Mouse (Mus musculus) layer of hippocampus, adult 18-20 months (tissue): Measurements from ENCODE around the gene Arl5b. TPM values are rescaled to one million over a fixed set of nuclear protein-coding genes. Genes with fewer than 3 reads are reported as not detected.
A peak's percentile ranks its signal among the peaks of the same experiment; 100 is the strongest.

Experiments used
- DNase-seq, 2 experiments: peaks; one replicate each; pipeline ENCODE4 v3.0.0; 2022; ENCODE audit warnings: low spot score in 2 of 2
- long read RNA-seq: library from polyadenylated mRNA; stranded (forward); transcript quantifications from one replicate; pipeline ENCODE4 v2.0.0, GENCODE M21; 2021
- total RNA-seq, 2 experiments: library from RNA; stranded (reverse); gene quantifications; 2 replicates each; pipeline ENCODE4 v1.2.3; 2021

The Arl5b gene
- 10 to 100 TPM; 25.1 to 31.0 TPM for total RNA-seq
- long read RNA-seq, full-length matches to known transcripts = 3 of 7 reads
- long read RNA-seq, partial matches to known transcripts = 0 of 7 reads
- long read RNA-seq, other reads (novel, unspliced or antisense) = 4 of 7 reads

DNA sequence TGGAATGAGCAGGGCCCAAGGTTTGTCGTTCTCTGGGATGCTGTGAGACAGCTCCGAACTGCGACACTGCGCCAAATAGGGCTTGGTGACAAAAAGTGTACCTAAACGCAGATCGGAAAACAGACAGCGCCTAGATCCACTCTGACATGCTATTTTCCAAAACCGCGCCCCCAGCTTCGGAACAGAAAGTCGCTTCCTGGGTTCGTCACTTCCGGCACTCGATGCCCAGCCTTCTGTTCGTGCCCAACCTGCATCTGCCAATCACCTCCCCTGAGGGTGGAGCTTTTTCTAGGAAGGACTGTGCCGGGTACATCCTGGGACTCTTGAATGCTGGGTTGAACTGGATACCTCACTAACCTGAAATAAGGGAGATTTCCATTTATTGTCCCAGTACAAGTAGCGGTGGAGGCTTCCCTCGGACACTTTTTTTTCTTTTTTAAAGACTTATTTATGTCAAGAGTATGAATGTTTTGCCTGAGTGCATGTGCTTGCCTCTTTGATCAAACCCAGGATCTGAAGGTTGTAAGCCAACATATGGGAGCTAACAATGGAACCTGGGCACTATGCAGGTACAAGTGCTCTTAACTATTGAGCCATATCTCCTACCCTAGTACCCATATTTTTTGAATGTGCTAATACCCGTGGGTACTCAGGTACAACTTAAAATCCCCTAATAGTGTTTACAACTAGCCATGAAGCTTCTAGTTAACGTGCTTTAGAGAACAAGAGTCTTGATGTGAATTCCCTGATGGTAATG lies at the start of gene Arl5b:
TSS of gene Arl5b (plus strand) at position 279 of the 757 bp plus-strand sequence.
- DNase-seq = peak; percentile 95 to 97

DNA sequence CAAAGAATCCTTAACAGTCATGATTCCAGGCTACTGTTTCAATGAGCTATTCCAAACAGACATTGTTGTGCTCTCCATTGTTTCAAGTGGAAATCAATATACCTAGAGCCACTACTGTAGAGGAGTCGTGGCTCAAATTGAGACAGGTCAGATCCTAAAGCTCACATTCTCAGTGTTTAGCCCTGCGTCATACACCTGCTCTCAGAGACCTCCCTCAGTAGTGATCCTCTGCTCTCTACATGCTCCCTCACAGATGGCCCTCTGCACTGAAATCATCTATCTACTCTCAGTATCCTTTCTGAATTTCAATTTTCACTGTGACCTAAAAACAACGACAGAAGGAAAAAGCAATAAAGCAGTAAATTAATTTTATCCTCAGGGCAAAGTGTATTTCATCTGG lies 41.7 kb upstream of the Arl5b start:
- no peak for DNase-seq

DNA sequence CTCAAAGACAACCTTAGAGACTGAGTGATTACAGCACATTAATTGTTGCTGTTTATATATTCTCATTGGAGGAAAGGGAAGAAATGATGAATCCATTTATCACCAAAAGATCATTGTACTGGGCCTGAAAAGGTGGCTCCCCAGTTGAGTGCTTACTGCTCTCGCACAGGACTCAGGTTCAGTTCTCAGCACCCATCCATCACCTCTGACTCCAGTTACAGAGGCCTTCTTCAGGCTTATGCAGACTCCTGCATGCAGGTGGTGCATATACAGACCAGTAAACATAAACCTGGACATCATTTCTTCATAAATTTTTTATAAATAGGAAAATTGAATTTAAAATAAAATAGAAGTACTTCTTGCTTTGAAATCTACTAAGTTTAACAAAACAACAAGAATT lies 41.1 kb upstream of the Arl5b start:
- no peak for DNase-seq

DNA sequence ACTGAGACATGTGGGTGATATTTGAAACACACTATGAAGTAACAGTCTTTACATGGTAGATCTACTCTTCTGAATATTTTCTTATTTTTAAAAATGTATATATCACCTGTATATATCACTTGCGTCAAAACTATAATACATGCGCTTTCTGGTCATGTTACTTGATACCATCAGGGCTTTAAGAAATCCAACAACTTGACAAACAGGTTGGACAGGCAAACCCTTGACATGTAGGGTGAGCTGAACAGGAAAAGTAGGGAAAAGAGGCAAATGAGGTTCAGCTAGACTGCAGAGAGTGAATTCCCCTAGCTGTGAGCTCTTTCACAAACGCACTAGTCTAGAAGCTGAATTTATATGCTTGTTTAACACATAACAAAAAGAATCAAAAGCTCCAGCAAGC lies 22.4 kb upstream of the Arl5b start:
- DNase-seq = no peak

DNA sequence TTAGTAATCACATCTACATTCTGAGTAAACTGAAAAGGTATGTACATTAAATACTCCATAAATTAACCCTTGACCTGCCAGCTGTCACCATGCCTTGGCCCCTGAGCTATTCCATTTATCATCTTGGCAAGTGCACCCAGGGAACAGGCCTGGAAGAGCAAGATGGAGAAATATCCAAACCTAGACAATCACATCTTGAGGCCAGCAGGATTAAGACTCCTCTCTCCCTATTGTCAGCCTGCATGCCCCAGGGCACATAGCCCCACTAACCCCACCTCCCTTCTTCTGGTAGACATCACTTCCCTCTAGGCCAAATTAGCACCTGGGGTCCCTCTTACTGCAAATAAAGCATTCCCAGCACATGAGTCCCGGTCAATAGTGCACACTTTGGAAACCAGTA lies 21.4 kb upstream of the Arl5b start:
- DNase-seq = no peak

DNA sequence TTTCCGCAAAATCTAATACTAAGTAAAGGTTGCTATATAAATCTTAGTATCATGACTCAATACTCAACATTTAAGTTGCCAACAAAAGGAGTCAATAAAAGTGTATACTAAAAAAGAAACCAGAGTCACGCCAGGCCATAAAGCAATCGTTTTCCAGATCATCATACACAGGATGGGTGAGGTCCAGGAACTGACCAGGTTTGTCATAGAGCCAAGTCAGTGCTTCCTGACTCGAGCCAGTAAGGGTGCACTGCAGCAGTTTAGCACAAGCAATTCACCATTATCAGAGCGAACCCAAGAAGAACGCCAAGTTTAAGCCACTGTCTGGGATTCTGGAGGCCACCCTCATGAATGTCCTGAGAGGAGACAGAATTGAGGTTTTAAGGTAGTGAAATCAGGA lies 10.5 kb upstream of the Arl5b start:
- DNase-seq = no peak

DNA sequence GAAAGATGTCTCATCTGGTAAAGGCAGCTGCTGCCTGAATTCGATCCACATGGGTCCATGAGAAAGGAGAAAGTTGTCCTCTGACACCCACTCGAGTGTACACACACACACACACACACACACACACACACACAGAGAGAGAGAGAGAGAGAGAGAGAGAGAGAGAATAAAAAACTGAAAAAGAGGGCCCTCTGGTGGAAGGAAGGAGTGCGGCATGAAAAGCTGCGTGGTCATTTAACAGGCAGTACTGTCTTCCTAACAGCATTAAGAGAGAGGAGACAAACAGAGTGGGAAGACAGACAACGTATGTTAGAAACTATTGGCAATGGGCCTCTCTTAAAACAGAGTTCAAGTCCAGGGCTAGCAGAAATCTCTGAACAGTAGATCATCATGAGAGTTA lies 8.9 kb upstream of the Arl5b start:
- DNase-seq = peak in 1 of 2 experiments; percentile 39

DNA sequence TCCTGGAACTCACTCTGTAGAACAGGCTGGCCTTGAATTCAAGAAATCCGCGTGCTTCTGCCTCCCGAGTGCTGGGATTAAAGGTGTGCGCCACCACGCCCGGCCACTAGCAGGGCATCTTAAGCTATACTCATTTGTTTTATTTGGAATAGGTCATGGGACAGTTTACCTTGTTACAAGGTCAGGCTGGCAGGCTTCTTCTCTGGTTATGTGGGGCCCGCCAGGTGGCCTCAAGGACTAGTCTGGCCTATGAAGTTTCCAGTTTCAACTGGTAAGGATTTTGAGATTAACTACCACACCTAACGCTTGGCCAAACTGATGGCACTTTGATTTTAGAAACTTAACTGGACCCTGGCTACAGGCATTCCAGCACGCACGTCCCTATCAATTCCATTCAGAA lies 5.3 kb downstream of the Arl5b start:
- DNase-seq = no peak

DNA sequence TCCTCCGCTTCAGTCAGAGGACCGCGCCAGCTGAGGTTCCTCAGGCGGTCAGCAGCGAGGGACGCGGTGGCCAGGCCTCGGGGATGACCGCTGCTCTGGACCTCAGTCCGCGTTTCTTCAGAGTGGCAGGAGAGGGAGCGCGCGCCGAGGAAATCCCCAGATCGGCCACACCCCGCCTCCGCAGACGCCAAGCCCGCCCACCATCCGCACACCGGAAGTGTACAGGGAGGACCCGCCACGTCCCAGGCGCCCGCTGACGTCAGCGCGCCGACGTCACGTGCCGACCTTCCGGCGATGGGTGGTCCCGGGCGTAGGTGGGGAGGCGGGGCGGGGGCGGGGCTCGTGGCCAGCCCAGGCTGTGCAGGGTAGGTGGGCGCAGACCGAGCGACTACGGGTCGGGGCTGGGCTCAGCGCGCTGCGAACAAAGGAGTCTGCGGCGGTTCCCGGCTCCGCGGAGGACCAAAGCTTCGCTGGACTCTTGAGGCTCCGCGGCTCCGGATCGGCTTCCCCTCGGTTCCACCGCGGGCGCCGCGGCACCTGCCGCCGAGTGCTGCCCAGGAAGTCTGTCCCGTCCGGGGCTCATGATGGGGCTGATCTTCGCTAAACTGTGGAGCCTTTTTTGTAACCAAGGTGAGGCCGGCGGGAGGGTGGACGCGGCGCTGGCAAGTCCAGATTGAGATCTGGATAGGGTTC lies 5.9 kb downstream of the Arl5b start, which contains the start of gene Nsun6:
TSS of gene Nsun6 (minus strand) at position 125 of the 693 bp plus-strand sequence.
- peak; percentile 94 to 98 for DNase-seq

DNA sequence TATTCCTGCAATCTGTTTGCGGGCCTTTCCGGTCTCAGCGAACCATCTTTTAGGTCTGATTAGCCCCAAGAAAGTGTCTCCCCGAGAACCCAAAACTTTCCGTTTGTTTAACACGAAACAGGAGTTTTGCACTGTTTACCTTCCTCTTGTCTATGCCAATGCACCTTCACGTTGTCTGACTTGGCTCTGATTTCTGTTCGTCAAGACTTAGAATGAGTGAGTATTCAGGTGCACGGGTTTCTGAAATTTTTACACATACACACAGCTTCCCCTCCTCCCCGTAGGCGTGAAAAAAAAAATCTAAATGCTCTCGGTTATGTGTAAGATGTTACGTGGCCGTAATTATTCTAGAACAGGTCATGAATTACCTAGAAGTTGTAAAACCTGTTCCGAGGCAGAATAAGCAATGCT lies 6.6 kb downstream of the Arl5b start:
- no peak for DNase-seq

DNA sequence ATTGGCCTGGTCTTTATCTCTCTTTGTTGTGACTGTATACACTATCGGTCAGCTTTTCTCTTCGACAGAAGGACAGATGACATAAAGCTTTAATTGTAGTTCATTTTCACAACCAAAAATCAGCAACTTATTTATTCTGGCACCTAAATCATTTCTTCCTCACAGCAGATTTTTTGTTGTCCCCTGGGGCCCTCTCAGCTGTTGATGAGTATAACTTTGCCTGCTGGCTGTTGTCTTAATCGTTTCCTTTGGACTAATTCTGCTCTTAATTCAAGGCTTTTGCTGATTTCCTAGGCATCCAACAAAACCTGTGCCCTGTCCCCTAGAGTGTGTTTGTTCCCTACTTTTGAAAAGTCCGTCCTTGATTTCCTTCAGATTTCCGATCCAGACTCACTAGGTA lies 9.0 kb downstream of the Arl5b start:
- no peak for DNase-seq

DNA sequence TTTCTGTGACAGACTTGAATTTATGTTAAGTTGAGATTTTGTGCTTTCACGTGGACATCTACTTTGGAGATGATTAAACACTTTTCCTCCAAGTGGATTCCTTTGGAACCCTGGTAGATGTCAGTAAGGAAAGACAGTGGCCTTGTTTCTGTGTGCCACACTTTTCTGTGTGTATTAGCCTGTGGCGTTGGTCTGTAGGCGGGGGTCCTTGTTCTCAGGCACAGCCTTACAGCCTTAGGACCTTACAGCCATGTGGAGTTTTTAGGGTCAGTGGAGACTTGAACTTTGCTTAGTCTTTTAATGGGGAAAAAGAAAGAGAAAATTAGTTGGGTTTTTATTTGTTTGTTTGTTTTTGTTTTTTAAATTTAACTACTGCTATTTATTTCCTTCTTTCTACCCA lies 11.7 kb downstream of the Arl5b start:
- DNase-seq = no peak

DNA sequence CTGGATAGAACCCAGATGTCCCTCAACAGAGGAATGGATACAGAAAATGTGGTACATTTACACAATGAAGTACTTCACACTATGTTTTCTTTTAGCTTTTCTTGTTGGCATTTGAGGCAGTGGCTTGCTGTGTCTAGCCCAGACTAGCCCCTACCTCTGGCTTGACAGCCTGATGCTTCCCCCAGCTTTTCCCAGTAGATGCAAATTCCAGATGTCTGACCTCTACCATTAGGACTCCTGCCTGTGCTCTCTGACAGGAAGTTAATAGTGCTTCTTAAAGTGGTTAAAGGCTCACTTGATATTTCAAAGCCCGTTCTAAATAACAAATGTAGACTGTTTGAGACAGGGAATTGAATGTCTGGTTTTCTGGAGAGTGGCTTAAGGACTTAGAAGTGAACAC lies 14.6 kb downstream of the Arl5b start:
- DNase-seq = no peak

DNA sequence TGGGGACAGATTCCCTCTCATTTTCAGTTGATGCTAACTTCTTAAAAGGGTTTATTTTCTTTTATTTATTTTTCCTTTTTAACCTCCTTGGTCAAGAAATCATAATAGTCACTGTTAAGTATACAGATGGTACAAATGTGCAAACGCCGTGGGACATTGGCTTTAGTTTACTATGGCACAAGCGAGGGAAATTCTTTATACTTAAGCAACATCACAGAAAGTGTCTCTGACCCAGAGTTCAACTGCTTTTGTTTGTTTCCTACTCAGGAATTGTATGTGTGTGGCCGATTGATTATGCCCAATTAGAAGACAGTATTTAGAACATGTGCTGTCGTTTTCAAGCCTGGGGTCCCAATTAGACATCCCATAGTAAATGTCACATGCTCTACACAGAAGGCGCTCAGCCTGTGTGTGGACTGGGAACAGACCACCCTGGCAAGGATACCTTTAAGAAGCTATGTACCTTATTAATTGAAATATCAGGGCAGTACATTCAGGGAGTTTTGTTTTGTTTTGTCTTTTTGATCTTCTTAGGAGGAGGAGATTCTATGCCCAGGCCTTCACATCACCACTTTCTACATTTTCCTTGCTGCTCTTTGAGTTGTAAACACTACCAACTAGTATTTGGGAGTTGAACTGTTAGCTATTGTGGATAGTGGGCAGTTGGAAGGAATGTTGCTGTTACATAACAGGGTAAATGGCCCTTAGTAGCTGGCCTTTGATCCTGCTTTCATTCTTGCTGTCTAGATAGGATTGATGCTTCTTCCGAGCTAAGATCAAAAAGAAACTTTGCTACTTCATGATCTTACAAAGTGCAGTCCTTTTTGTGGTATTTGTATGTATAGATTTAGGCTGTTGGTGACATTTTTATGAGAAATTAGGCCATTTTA lies 15.4 kb downstream of the Arl5b start:
- no peak for DNase-seq

DNA sequence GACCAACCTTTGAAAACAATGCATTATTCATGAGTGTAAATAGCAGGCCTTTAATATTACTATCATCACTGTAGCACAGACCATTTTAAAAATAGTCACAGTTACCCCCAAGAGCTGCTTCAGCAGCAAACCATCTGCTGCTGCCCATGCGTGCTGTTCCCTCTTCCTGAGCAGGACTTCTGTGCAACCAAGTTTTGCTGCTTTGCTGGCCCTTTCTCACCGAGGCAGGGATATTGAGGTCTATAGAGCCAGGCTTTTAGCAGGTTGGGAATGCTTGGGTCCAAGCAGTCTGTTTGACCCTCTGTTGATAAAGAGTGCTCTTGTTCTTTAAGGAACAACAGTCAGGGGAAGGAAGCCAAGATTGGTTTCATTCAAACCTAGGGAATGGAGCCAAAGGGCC lies 16.3 kb downstream of the Arl5b start:
- DNase-seq = peak; percentile 21 to 31

DNA sequence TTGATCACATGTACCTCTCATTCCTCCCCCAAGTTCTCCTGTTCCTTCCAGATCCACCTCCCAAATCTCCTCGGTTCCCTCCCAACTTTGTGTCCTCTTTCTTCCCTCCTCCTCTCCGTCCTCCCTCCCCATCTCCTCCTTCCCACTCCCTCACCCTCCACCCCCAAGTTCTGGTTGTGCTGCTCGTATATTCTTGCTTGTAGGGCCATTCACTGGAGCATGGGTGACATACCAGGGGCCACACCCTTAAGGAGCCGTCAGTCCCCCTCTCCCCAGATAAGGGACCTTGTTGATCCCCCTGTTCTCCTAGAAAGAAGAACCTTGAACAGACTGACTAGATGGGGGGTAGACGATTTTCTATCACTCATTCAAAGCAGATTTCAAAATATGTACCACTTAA lies 17.9 kb downstream of the Arl5b start:
- DNase-seq = no peak

DNA sequence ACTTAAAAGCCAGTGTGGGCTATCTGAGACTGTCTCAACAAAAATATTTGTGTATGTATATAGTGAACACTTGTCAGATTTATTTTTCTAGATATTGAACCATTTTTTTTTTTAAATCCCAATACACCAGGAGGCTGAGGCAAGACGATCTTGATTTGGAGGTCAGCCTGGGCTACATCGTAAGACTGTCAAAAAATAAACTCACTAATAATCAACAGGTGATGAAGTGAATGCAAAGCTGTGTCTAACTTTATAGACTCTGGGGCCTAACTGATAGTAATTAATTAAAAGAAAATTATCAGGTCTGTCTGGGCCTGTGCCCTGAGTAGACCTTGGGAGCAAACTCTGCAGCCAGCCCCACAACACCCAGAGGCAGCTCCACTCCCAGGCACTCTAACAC lies 34.5 kb downstream of the Arl5b start:
- DNase-seq = no peak

DNA sequence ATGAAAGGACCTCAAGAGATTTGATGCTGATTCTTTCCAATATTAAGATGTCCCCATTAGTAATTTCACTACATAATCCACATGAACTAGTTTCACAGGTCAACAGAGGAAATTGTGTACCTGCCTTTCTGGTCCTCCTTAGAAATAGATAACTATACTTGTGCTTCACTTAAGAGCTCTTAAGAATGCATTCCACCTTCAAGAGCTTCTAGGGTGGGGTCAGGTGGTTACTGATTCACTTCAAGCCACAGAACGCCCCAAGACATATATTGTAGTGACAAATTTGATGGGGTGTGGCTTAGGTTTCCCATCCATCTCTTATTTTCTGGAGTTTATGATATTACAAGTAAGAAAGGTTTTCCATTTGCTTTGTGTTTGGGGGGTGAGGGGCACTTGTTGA lies 38.1 kb downstream of the Arl5b start:
- no peak for DNase-seq

DNA sequence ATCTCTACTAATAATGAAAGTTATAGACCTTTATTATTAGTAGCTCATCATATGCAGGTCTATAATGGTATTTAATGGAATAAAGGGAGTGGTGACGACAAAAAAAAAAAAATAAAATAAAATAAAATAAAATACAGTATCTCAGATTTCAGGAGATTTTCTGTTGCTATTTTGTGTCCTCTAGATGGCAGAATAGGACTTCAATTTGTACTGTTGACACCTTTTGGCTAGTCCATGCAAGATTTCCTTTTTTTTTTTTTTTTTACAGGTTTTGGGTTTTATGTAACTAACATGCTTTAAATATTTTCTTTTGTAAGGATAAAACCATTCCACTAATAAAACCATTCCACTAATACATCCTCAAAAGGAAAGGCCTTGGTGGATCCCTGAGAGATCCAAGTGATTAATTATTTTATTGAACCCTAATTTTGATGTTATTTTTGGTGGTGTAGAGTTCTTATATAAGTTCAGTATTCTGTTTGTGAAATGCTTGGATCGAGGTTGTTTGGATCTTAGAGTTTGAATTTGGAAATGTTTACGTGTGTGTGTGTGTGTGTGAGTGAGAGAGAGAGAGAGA lies 47.4 kb downstream of the Arl5b start:
- peak in 1 of 2 experiments; percentile 13 for DNase-seq

DNA sequence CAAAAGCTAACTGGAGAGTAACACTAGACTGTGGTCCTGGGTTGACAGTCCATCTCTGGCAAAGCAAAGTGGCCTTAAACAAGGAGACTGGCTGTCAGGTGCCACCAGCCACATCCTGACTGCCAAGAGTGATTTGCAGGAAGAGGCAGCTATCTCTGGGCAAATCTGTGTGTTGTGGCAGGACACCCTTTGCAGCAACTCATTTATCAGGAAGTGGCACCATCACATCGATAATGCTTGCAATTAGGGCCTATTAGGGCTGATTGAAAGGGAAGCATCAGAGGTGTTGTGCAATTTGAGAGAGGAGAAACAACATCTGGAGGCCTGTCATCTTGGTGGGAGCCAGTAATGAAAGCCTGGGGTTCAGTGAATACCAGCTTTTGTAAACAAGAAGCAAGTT lies 55.2 kb downstream of the Arl5b start:
- DNase-seq = no peak

DNA sequence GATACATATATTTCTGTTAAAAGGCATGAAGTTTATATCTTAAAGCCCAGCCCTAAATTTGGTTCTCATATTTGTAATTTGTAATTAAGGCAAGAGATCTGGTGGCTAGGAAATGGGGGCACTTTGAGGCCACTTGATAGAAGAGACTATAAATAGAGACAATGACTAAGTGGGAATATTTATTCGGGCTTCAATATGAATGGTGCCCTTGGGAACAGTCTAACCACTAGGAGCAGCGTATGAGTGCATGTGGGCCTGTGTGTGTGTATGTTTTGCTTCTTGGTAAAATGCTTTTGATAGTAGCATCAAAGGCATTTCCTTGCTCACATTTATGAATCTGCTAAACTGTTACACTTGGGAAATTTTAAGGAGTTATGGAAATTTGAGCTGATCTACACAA lies 62.1 kb downstream of the Arl5b start:
- no peak for DNase-seq
